Comparison of ENCODE assay signal across 12 mouse cellular contexts in the genomic region with DNA sequence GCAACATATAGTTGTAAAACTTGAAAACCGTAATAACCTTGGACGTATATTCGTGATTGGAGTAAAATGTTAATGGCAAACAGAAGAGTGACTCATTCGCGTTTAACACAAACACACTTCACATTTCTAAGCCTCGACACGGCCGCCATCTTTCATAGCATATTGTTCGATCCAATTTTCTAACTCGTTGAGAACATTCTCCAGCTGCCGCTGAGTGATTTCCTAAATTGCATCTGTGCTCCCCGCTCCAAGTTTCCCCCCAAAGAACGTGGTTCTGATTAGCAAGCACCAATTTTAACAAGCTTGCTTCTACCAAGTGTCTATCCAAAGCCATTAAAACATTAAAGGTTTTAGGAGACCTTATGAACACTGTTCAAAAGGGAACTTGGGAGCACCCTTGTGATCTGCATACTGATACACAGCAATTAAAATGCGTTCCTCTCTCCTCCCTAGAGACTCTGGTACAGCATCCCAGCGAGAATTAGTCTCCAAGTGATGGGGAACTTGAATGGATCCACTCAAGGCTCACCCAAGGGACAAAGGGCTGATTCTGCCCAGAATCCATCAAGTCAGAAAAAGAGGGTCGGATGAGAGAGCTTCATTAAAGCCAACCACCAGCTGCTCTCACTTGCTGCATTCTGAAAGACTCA.
DNase-seq lines count a peak whose midpoint lies in the region; ATAC-seq lines count a peak whose summit lies in the region.
"Had no signal": no experiment of that assay in that cellular context is flagged by ENCODE, and none has a peak within 500 bp of the region (broad histone marks: within the 10 kb centered on the region; RNA-seq: fewer than 3 reads in every experiment).

No protein-coding gene starts in this region.

- no peaks in the 10 kb centered on the region for H3K9me3 ChIP-seq in embryonic facial prominence, embryonic 11.5 days (replicated peaks; ENCODE audit: control insufficient read depth, low read length)
- no peaks in the 10 kb centered on the region for H3K9me3 ChIP-seq in embryonic facial prominence, embryonic 10.5 days
- H3K9me3 ChIP-seq in lung, embryonic 15.5 days, result no peaks in the 10 kb centered on the region
- H3K9me3 ChIP-seq in intestine, embryonic 16.5 days (ENCODE audit: control insufficient read depth, low read length), result no peaks in the 10 kb centered on the region

- no peak overlapping the region for H3K4me2 ChIP-seq in embryonic facial prominence, embryonic 11.5 days (ENCODE audit: low read depth, low read length)
- peak overlapping the region; percentile 24; the same call in 1 of the 2 replicates for H3K4me2 ChIP-seq in lung, embryonic 15.5 days
- H3K4me2 ChIP-seq in intestine, embryonic 16.5 days (ENCODE audit: low read depth, low read length), result no peak overlapping the region

- ATAC-seq in embryonic facial prominence, embryonic 11.5 days (replicated peaks; ENCODE audit: insufficient number of reproducible peaks, low FRiP score, low TSS enrichment, low read depth), result no peak
- no peak; the same call in 1 of the 2 replicates for ATAC-seq in lung, embryonic 15.5 days (ENCODE audit: borderline replicate concordance, extremely low read depth, low FRiP score, low TSS enrichment)
- no peak for ATAC-seq in intestine, embryonic 16.5 days
- ATAC-seq: intestine, postnatal 0 days had no signal

- H3K4me3 ChIP-seq in embryonic facial prominence, embryonic 11.5 days (ENCODE audit: low read depth, low read length), result no peak overlapping the region
- H3K4me3 ChIP-seq in embryonic facial prominence, embryonic 10.5 days, result no peak overlapping the region
- H3K4me3 ChIP-seq in lung, embryonic 15.5 days, result no peak overlapping the region
- H3K4me3 ChIP-seq in intestine, embryonic 16.5 days (ENCODE audit: low read length), result no peak overlapping the region

- 76% methylated on average over 16 of the region's 16 CpGs for WGBS in embryonic facial prominence, embryonic 11.5 days
- 86% methylated on average over 16 of the region's 16 CpGs for WGBS in embryonic facial prominence, embryonic 10.5 days
- WGBS in lung, embryonic 15.5 days, result 43% methylated on average over 16 of the region's 16 CpGs
- WGBS in intestine, embryonic 16.5 days, result 77% methylated on average over 16 of the region's 16 CpGs

- H3K27ac ChIP-seq in embryonic facial prominence, embryonic 11.5 days (replicated peaks; ENCODE audit: low read depth, low read length), result no peak overlapping the region
- no peak overlapping the region for H3K27ac ChIP-seq in embryonic facial prominence, embryonic 10.5 days (replicated peaks)
- H3K27ac ChIP-seq in lung, embryonic 15.5 days, result peak overlapping the region; percentile 26; the same call in 1 of the 2 replicates
- H3K27ac ChIP-seq in intestine, embryonic 16.5 days (ENCODE audit: low read length), result no peak overlapping the region

- no peak overlapping the region for H3K9ac ChIP-seq in embryonic facial prominence, embryonic 11.5 days (replicated peaks; ENCODE audit: low read length)
- no peak overlapping the region for H3K9ac ChIP-seq in lung, embryonic 15.5 days
- no peak overlapping the region for H3K9ac ChIP-seq in intestine, embryonic 16.5 days (ENCODE audit: low read depth, low read length)

- DNase-seq in embryonic facial prominence, embryonic 11.5 days (ENCODE audit: low spot score), result peak; percentile 21
- no peak for DNase-seq in embryonic facial prominence, embryonic 10.5 days (ENCODE audit: low spot score)
- no peak for DNase-seq in lung, postnatal 4 days
- DNase-seq in brain, adult 2 months (ENCODE audit: low read depth, low spot score), result peak; percentile 36
- DNase-seq in forelimb bud, embryonic 11.5 days (ENCODE audit: low read depth, low spot score), result peak; percentile 40
- no peak for DNase-seq in adrenal gland, postnatal 25 days
- DNase-seq: adrenal gland, adult 8-10 months; embryo, embryonic 11 days; thymus, postnatal 36 days had no signal

- no peaks in the 10 kb centered on the region for H3K27me3 ChIP-seq in embryonic facial prominence, embryonic 11.5 days (ENCODE audit: control insufficient read depth, insufficient read depth, low read length)
- no peaks in the 10 kb centered on the region for H3K27me3 ChIP-seq in embryonic facial prominence, embryonic 10.5 days (replicated peaks; ENCODE audit: low read depth, poor library complexity, severe bottlenecking)
- no peaks in the 10 kb centered on the region for H3K27me3 ChIP-seq in lung, embryonic 15.5 days
- H3K27me3 ChIP-seq in intestine, embryonic 16.5 days (replicated peaks; ENCODE audit: control insufficient read depth, insufficient read depth, low read length), result no peaks in the 10 kb centered on the region

- H3K4me1 ChIP-seq in embryonic facial prominence, embryonic 11.5 days (ENCODE audit: control insufficient read depth, insufficient read depth, low read length), result no peaks in the 10 kb centered on the region
- no peaks in the 10 kb centered on the region for H3K4me1 ChIP-seq in embryonic facial prominence, embryonic 10.5 days
- H3K4me1 ChIP-seq in lung, embryonic 15.5 days, result peaks cover 15% of the 10 kb centered on the region; the same call in 1 of the 2 replicates
- no peaks in the 10 kb centered on the region for H3K4me1 ChIP-seq in intestine, embryonic 16.5 days (ENCODE audit: control insufficient read depth, insufficient read depth, low read length)

- H3K36me3 ChIP-seq in embryonic facial prominence, embryonic 11.5 days (replicated peaks; ENCODE audit: control insufficient read depth, insufficient read depth, low read depth, low read length), result no peaks in the 10 kb centered on the region
- H3K36me3 ChIP-seq in embryonic facial prominence, embryonic 10.5 days (replicated peaks), result no peaks in the 10 kb centered on the region
- no peaks in the 10 kb centered on the region for H3K36me3 ChIP-seq in lung, embryonic 15.5 days
- no peaks in the 10 kb centered on the region; the same call in 1 of the 2 replicates for H3K36me3 ChIP-seq in intestine, embryonic 16.5 days (ENCODE audit: control insufficient read depth, insufficient read depth, low read length)

Comparison
In these comparisons a context has a peak if more than half of its experiments do, and no peak if none do; other contexts are left out.
1. DNase-seq: peak in embryonic facial prominence, embryonic 11.5 days (single experiment), brain, adult 2 months (single experiment) and forelimb bud, embryonic 11.5 days (single experiment); none in embryonic facial prominence, embryonic 10.5 days (single experiment), lung, postnatal 4 days (0 of 2) and adrenal gland, postnatal 25 days (single experiment).